ENCODE assay signal across 18 mouse cellular contexts in genomic region chr17:29003740-29004139, GRCm38 (mm10). TPM values are rescaled to one million over a fixed set of nuclear protein-coding genes. Genes with fewer than 3 reads are reported as not detected.
A peak's percentile ranks its signal among the peaks of the same experiment; 100 is the strongest.
DNase-seq lines count a peak whose midpoint lies in the region; ATAC-seq and TF ChIP-seq lines count a peak whose summit lies in the region.
"Had no signal": no experiment of that assay in that cellular context is flagged by ENCODE, and none has a peak within 500 bp of the region (broad histone marks: within the 10 kb centered on the region; RNA-seq: fewer than 3 reads in every experiment).

No protein-coding gene starts in this region.

- H3K9me3 ChIP-seq in hindbrain, embryonic 16.5 days (ENCODE audit: control insufficient read depth, low read length), result no peaks in the 10 kb centered on the region
- H3K9me3 ChIP-seq: embryonic facial prominence, embryonic 13.5 days; hindbrain, embryonic 10.5 days; kidney, embryonic 15.5 days; stomach, embryonic 15.5 days had no signal

- no peak for TF ChIP-seq CTCF in thymus, adult 2 months (IDR thresholded peaks at IDR 0.05; ENCODE audit: borderline replicate concordance, control insufficient read depth, extremely low read depth, insufficient read depth, low read length, poor library complexity)
- TF ChIP-seq CTCF in embryonic fibroblast, embryonic 13.5 days (IDR thresholded peaks at IDR 0.05; ENCODE audit: borderline replicate concordance, insufficient read depth, low read length), result no peak
- no peak for TF ChIP-seq CTCF in small intestine, adult 2 months (IDR thresholded peaks at IDR 0.05; ENCODE audit: extremely low read depth, insufficient read length, insufficient replicate concordance, low read depth, low read length)

- 4% methylated on average over 1 of the region's 1 CpGs for WGBS in thymus, adult 2 months
- 28% methylated on average over 1 of the region's 1 CpGs for WGBS in small intestine, adult 2 months
- WGBS in hindbrain, embryonic 16.5 days, result 80% methylated on average over 1 of the region's 1 CpGs

- peak overlapping the region; percentile 50 for H3K27ac ChIP-seq in thymus, adult 2 months (ENCODE audit: control insufficient read depth, insufficient read depth, low read length)
- H3K27ac ChIP-seq in embryonic fibroblast, embryonic 13.5 days (ENCODE audit: insufficient read depth, low read length), result 0 out of 2 replicates have a peak overlapping the region, but pooled peaks have one; percentile 14
- 0 out of 2 replicates have a peak overlapping the region, but pooled peaks have one; percentile 10 for H3K27ac ChIP-seq in small intestine, adult 2 months (ENCODE audit: insufficient read depth, low read depth, low read length)
- H3K27ac ChIP-seq in hindbrain, embryonic 16.5 days (ENCODE audit: low read depth, low read length), result no peak overlapping the region
- H3K27ac ChIP-seq: embryonic facial prominence, embryonic 13.5 days; hindbrain, embryonic 10.5 days; kidney, embryonic 15.5 days; layer of hippocampus, adult 2 months; left cerebral cortex, adult 2 months; stomach, embryonic 15.5 days had no signal

- peaks cover 22% of the 10 kb centered on the region for H3K36me3 ChIP-seq in thymus, adult 2 months (ENCODE audit: control insufficient read depth, insufficient read depth, low read length)
- H3K36me3 ChIP-seq in small intestine, adult 2 months (ENCODE audit: control insufficient read depth, insufficient read depth, low read length), result peaks cover 10% of the 10 kb centered on the region
- H3K36me3 ChIP-seq in hindbrain, embryonic 16.5 days (ENCODE audit: control insufficient read depth, insufficient read depth, low read length), result peaks cover 6% of the 10 kb centered on the region

- TF ChIP-seq POLR2A in thymus, adult 2 months (IDR thresholded peaks at IDR 0.05; ENCODE audit: control insufficient read depth, extremely low read depth, insufficient read depth, low read length, poor library complexity), result no peak
- TF ChIP-seq POLR2A in embryonic fibroblast, embryonic 13.5 days (IDR thresholded peaks at IDR 0.05; ENCODE audit: low read depth, low read length), result no peak
- no peak for TF ChIP-seq POLR2A in small intestine, adult 2 months (IDR thresholded peaks at IDR 0.05; ENCODE audit: low read depth, low read length)

- H3K4me3 ChIP-seq in thymus, adult 2 months (ENCODE audit: control insufficient read depth, insufficient read depth, low read length), result no peak overlapping the region
- no peak overlapping the region for H3K4me3 ChIP-seq in embryonic fibroblast, embryonic 13.5 days (ENCODE audit: insufficient read depth, low read length)
- H3K4me3 ChIP-seq in small intestine, adult 2 months (ENCODE audit: low read depth, low read length), result no peak overlapping the region
- no peak overlapping the region for H3K4me3 ChIP-seq in hindbrain, embryonic 16.5 days (ENCODE audit: low read length)
- H3K4me3 ChIP-seq: embryonic facial prominence, embryonic 13.5 days; hindbrain, embryonic 10.5 days; kidney, embryonic 15.5 days; layer of hippocampus, adult 2 months; left cerebral cortex, adult 2 months; stomach, embryonic 15.5 days had no signal

- peaks cover 25% of the 10 kb centered on the region for H3K4me1 ChIP-seq in thymus, adult 2 months (replicated peaks; ENCODE audit: control insufficient read depth, insufficient read depth, low read length)
- peaks cover 6% of the 10 kb centered on the region; the same call in 1 of the 2 replicates for H3K4me1 ChIP-seq in embryonic fibroblast, embryonic 13.5 days (ENCODE audit: control insufficient read depth, insufficient read depth, low read length)
- H3K4me1 ChIP-seq in small intestine, adult 2 months (ENCODE audit: control insufficient read depth, insufficient read depth, insufficient read length, low read length), result peaks cover 10% of the 10 kb centered on the region; the same call in 1 of the 2 replicates
- H3K4me1 ChIP-seq in hindbrain, embryonic 16.5 days (ENCODE audit: control insufficient read depth, insufficient read depth, low read depth, low read length), result peaks cover 14% of the 10 kb centered on the region

- DNase-seq in thymus, adult 2 months, result no peak
- DNase-seq in thymus, adult 18-20 months, result no peak
- DNase-seq in testis, postnatal 14 days (ENCODE audit: low spot score), result no peak
- DNase-seq: cerebellum, adult 9-10 months; gastrocnemius, postnatal 10 days; heart, adult 18-20 months; lung, adult 2 months; midbrain, embryonic 14.5 days had no signal

- H3K9ac ChIP-seq in hindbrain, embryonic 16.5 days (ENCODE audit: low read depth, low read length), result no peak overlapping the region
- H3K9ac ChIP-seq: embryonic facial prominence, embryonic 13.5 days; kidney, embryonic 15.5 days; stomach, embryonic 15.5 days had no signal

- no peaks in the 10 kb centered on the region for H3K27me3 ChIP-seq in thymus, adult 2 months (ENCODE audit: control insufficient read depth, insufficient read depth, low read length)
- no peaks in the 10 kb centered on the region for H3K27me3 ChIP-seq in small intestine, adult 2 months (ENCODE audit: control insufficient read depth, insufficient read depth, low read length)
- no peaks in the 10 kb centered on the region for H3K27me3 ChIP-seq in hindbrain, embryonic 16.5 days (replicated peaks; ENCODE audit: control insufficient read depth, insufficient read depth, low read length)
- H3K27me3 ChIP-seq: embryonic facial prominence, embryonic 13.5 days; kidney, embryonic 15.5 days; stomach, embryonic 15.5 days had no signal

- H3K4me2 ChIP-seq in hindbrain, embryonic 16.5 days (ENCODE audit: low read length), result no peak overlapping the region
- H3K4me2 ChIP-seq: embryonic facial prominence, embryonic 13.5 days; kidney, embryonic 15.5 days; stomach, embryonic 15.5 days had no signal

- ATAC-seq in CD4-positive, CD25-positive, alpha-beta regulatory T cell, adult 4 months, result peak; percentile 10
- no peak for ATAC-seq in hindbrain, embryonic 16.5 days

RNA-seq across cellular contexts. Expression of gene Stk38, which starts 4.1 kb away (rescaled TPM):
- polyA plus RNA-seq in thymus, adult 2 months (2012; rRNA removed), result 196 TPM in 2 replicates
- polyA plus RNA-seq in CD4-positive, CD25-positive, alpha-beta regulatory T cell, adult 4 months (2017; shearing (Covaris generic)), result 100 to 1,000 TPM; 223 to 306 TPM
- polyA plus RNA-seq in embryonic fibroblast, embryonic 13.5 days (2011; ENCODE audit: insufficient read length, low read depth, missing spikeins), result 89.4 and 102 TPM in 2 replicates
- polyA plus RNA-seq in small intestine, adult 2 months (2012; rRNA removed), result 35.5 and 105 TPM in 2 replicates
- 71.8 and 89.7 TPM in 2 replicates for polyA plus RNA-seq in hindbrain, embryonic 16.5 days (2015; fragmentation: Nextera tagmentation; extraction: Ambion mirVana)

RNA-seq across cellular contexts. Expression of gene Srsf3, which starts 28.7 kb away (rescaled TPM):
- 544 TPM in 2 replicates for polyA plus RNA-seq in thymus, adult 2 months (2012; rRNA removed)
- 100 to 1,000 TPM; 232 to 397 TPM for polyA plus RNA-seq in CD4-positive, CD25-positive, alpha-beta regulatory T cell, adult 4 months (2017; shearing (Covaris generic))
- 253 and 262 TPM in 2 replicates for polyA plus RNA-seq in embryonic fibroblast, embryonic 13.5 days (2011; ENCODE audit: insufficient read length, low read depth, missing spikeins)
- 35.9 and 69.4 TPM in 2 replicates for polyA plus RNA-seq in small intestine, adult 2 months (2012; rRNA removed)
- polyA plus RNA-seq in hindbrain, embryonic 16.5 days (2015; fragmentation: Nextera tagmentation; extraction: Ambion mirVana), result 356 and 408 TPM in 2 replicates

RNA-seq across cellular contexts. Expression of gene Kctd20, which starts 52.0 kb away (rescaled TPM):
- polyA plus RNA-seq in thymus, adult 2 months (2012; rRNA removed), result 60.8 and 80.1 TPM in 2 replicates
- 10 to 100 TPM; 33.3 to 62.9 TPM for polyA plus RNA-seq in CD4-positive, CD25-positive, alpha-beta regulatory T cell, adult 4 months (2017; shearing (Covaris generic))
- polyA plus RNA-seq in embryonic fibroblast, embryonic 13.5 days (2011; ENCODE audit: insufficient read length, low read depth, missing spikeins), result 72.2 and 77.5 TPM in 2 replicates
- 12.7 and 36.3 TPM in 2 replicates for polyA plus RNA-seq in small intestine, adult 2 months (2012; rRNA removed)
- 76.5 and 88.8 TPM in 2 replicates for polyA plus RNA-seq in hindbrain, embryonic 16.5 days (2015; fragmentation: Nextera tagmentation; extraction: Ambion mirVana)
